Mouse (Mus musculus): Measurements from ENCODE around the gene March7.

DNA sequence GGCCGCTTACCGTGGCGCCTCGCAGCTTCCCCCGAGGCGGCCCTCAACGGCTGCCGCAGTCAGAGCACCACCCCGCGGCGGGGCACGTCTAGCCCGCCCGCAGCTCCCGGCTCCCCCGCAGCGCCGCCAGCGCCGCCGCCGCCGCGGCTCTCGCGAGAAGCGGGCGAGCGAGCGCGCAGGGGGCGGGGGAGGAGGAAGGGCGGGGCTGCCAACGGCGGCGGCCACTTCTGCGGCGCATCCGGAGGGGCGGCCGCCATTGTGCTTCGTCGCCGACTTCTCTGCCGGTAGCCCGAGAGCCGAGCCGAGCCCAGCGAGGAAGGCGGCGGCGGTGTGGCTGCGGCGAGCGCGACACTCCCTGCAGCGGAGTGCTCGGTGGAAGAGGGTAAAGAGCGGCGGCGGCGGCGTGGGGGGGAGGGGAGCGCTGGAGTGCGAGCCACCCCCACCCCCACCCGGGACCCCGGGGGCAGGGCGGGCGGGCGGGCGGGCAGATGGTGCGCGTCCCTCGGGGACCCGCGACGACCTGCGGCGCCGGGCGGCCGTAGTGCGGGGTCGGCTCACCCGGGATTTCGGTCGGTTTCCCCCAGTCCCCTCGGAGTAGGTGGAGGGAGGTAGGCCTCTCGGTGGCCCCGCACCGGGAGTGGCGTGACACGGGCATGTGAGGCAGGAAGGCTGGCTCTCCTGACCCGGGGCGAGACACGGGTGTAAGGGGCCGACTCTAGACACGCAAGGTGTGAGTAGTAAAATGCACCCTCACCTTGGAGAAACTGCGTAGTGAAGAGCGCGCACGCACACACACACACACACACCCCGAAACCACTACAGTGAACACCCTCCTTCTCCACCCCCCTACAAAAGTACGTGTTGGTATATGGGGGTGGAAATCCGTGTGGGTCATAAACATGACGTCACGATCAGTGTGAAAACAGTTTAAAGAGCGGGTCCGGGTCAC is at the start of gene March7, which contains the start of gene Baz2b:
- TF ChIP-seq CTCF (IDR thresholded peaks at IDR 0.05; ENCODE audit: borderline replicate concordance, insufficient read depth, low read length) (no peak), POLR2A (IDR thresholded peaks at IDR 0.05; ENCODE audit: low read depth, low read length) (peak; percentile 78)
